Mouse (Mus musculus) CD4-positive, CD25-positive, alpha-beta regulatory T cell, adult 2 months (primary cell): ENCODE measurements at regions not wholly inside any gene's neighbourhood (a gene's known extent, or its start where the extent isn't known, plus 50 kb on each side); places are given as distances from the start of the nearest gene placed in this dataset.

Experiments used
- DNase-seq: peaks from one replicate; pipeline ENCODE4 v3.0.0-alpha.2; 2012; ENCODE audit warnings: low read depth, low spot score

GRCm38 (mm10) chr8:35877581-35877980 lies 112.0 kb downstream of the Gm19410 start:
- no peak for DNase-seq

DNA sequence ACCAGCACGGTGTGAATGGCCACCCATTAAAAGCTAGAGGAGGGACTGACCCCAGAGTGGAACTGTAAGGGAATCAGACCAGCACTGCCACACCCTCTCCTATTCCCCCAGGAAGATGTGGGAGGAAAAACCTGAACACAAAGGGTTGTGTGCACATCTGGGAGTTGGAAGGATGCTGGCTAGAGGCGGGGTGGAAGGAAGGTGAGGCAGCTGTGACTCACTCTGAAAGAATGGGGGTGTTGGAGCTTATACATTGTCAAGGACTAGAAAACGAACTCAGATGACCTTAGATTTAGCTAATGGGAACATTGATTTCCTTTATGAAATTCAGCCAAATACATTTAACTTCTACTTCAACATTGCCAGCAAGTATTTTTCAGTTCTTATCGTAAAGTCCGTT lies 116.2 kb downstream of the Gm19410 start:
- DNase-seq = no peak

DNA sequence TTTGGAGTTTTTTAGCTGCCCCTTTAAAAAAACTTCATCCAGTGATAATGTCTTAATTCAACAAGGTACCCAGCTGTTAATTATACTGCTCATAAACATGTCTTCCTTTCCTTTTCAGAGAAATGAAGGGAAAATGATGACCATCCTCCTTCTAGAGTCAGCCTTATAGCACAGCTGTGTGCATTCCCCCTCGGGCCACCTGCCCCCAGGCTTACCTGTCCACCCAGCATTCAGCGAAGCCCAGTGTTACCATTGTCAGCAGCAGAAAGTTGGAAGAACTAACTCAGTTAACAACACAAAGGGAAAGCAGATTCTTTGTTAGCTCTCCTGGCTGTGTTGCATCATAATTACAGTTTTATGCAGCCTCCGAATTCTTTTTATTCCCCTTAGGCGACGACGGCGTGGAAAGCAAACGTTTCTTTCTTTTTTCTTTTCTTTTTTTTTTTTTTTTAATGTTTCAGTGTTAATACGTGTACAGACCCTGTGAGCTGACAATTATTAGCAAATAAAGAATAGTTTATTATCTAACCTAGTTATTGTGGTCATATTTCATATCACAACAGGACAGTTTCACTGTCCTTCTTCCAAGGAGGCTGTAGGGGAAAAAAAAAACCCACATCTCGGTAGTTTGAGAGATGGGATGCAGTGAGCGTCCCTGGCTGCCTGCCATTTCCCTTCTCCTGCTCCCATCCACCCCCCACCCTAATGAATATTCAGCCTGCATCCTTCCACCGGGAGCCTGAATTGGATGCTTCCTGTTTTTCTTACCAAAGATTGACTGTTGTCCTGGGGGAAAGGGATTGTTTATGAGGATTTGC lies 117.3 kb downstream of the Gm19410 start:
- no peak for DNase-seq

DNA sequence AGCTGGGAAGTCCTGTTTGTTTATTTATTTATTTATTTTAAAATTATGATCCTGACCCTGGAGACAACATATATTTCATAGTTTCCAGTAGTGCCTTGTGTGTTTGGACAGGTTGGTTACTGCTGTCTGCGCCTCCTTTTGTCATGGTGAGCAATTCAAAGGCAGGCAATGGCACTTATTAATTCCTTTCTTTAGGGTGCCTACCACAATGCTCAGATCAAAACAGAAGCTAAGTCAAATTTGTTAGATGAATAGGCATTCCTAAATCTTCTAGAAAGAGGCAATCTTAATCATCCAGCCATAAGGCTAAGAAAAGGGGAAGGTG lies 117.8 kb downstream of the Gm19410 start:
- DNase-seq = no peak

DNA sequence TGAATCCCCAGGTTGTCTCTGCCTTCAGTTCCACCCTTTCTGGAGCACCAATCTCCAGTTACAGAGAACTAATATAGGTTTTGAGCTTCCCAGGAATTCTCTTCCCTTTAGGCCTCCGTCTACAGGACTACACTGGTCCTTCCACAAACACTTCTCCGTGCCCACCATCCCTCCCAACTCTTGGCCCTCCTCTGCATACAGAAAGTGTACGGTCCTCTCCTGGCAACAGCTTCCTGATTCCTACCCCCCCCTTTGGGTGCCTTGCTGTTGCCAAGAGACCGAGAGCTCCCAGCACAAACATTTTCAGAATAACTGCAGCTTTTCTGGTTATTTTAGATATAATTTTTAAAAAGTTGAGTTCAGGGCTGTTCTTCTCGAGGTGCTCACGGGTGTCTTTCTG lies 119.0 kb downstream of the Gm19410 start:
- DNase-seq = no peak

DNA sequence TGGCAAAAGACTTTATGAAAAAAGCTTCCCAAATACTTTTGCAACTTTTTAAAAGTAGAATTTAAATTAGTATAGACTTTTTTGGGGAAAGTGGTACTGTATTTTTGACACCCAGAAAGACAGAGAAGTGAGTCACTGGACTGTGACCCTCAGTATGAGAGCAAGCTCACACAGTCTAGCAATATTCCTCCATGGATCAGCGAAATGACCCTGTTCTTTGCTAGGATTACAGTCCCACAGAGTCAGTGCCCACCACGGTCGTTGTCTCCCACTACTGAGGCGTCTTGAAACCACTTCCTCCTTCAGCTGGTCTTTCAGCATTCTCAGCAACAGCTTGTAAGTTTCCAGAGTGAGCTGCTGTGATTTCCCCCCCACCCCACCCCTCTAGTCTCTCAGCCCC lies 124.5 kb downstream of the Gm19410 start:
- no peak for DNase-seq

DNA sequence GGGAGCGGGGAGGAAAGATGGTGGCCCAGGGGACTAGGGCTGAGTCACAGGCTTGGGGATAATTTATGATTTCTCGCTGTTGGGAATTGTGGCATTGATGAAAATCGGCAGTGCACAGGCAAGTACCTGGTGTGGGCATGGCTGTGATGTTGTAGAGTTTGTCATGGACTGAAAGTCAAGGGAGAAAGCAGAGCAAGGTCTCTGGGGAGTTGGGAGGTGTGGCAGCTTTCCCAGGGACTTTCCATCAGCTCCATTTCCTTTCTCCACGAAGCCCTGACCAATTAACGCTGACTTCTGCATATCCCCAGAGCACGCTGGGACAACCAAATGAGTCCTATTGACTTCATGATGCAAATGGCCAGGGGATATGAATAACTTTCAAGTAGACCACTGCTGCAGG lies 126.2 kb downstream of the Gm19410 start:
- no peak for DNase-seq

DNA sequence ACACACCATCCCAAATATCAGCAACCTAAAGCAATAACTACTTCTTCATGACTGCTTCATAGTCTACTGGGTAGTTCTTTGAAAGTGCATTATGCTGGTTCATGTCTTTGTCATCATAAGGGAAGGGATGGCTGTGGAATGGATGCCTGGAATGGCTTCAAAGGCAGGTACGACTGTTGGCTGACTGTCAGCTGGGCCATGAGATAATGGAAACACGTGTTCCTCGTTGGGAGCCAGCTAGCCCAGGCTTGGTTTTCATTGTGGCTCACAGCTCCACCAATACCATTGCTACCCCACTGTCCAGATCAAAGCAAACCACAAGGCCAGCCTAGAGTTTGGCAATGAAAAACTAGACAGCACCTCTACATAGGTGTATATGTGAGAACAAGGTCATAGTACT lies 132.9 kb downstream of the Gm19410 start:
- no peak for DNase-seq

GRCm38 (mm10) chr8:35901490-35901889 lies 135.9 kb downstream of the Gm19410 start:
- no peak for DNase-seq

DNA sequence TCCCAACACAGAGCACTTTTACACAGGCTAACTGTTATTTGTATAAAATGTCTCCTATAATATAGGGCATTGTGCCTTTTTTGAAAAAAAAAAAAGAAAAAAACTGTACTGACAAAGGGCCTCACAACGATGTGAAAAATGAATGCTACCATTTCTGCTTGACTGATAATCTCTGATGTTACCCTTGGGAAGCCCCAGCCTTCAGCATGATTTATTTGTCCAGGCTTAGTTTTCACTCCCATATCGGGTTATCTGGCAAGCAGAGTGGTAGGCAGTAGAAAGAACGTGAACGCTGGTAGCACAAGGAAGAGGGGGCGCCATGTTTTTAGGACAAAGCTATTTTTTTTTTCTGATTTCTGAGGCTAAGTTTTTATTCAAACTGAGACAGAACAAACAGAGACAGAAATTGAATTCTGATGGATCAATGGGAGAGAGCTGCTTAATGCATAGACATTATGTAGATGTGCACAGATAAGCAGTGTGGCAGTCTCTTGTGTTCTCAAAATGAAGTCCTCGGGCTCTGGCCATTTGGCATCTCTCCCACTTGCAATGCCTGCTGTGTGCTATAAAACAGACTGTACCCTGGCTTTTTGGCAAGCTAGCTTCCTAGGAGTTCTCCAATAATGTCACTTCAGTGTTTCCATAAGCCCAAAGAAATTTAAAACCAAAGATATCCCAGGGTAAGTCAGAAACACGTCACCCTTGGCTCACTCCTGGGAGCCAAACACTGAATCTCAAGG lies 139.3 kb downstream of the Gm19410 start:
- no peak for DNase-seq

GRCm38 (mm10) chr8:35907998-35908397 lies 142.4 kb downstream of the Gm19410 start:
- DNase-seq = no peak

DNA sequence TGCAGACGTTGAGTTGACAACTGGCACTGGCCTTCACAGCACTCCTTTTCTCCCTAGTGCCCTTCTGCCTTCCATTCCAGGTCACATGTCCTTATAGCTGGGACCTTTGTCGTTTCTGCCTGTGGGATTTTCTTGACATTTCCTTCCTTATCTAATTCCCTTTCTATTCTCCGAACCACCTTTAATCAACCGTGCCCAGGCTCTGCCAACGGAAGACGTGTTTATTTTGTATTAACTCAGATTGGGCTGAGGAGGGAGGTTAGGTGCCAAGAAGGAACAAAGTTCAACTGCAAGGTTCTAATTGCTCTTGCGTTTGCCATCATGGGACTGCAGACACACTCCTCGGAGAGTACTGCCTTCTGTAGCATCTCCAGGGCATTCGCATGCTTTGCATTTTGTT lies 146.7 kb downstream of the Gm19410 start:
- DNase-seq = no peak

GRCm38 (mm10) chr8:35915878-35916518 lies 150.4 kb downstream of the Gm19410 start:
- DNase-seq = no peak

DNA sequence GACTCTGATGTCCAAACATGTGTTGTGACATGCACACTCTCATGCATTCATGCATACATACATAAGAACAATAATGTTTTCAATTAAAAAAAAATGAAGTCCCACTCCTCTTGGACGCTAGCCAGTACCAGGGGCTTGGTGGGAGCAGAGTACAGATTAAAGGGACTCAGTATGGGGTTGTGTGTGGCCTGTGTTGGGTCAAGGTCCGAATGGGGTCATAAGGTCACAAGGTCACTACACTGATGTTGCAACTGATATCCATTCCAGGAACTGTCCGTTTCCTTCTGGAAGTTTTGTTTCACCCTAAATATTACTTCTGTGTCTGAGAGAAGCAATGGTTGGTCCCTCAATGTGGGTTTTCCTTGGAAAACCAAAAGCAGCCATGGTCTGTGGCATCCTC lies 152.0 kb downstream of the Gm19410 start:
- DNase-seq = no peak

GRCm38 (mm10) chr8:35919451-35919850 lies 153.9 kb downstream of the Gm19410 start:
- no peak for DNase-seq

DNA sequence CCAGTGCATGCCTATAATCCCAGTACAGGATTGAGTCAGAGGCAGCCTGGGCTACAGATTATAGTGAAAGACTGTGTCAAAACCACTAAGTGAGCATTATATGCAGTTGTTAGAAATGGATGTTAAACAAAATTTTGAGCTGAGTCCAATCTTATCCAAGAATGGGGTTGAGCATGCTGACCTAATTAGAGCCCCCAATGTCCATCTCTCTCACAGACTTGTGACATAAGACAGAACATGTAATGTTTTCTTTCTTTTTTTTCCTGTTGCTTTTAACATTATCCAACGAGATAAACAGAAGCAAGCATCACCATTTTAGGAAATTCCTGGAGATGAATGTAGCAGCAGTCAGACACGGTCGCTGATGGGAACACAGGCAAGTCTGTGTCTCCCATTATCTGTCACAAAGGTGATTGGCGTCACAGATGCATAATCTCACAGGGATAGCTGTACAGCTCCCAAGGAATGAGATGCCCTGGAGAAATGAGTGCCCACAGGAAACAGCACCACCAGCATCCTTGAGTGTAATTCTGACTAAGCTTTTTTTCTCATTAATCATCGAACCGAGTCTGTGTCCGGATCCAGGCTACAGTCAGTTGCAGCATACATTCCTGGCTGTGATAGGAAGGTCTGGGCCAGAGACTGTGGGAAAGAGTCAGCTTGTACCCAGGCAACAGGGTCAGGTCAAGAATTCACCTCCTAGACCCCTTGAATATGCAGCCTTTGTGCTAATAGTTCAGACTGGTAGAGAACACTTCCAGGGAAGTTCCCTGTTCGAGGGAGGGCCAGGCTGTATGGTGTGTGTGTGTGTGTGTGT lies 154.5 kb downstream of the Gm19410 start:
- no peak for DNase-seq

- DNase-seq = no peak
These were observed 158.4 kb downstream of the Gm19410 start for GRCm38 (mm10) chr8:35924026-35924425.

DNA sequence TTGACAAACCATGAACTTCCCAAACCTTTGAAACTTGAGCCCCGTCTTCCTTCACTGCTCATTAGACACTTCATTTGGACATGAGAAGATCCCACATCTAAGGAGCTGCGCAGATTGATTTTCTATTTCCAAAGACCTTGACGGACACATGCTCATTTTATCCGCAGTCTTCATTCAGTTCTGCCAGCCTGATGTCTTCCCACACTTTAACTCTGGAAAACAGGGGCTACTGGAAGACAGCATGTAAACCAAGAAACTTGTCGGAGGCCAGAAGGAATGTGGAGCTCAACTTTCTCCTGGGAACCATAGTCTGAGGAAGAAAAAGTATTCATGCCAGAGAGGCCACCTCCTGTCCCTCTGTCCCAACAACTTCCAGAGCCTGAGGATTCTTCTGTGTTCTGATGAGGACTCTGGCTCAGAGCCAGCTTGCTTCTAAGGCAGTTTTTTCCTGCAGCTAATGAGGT lies 161.8 kb downstream of the Gm19410 start:
- no peak for DNase-seq

DNA sequence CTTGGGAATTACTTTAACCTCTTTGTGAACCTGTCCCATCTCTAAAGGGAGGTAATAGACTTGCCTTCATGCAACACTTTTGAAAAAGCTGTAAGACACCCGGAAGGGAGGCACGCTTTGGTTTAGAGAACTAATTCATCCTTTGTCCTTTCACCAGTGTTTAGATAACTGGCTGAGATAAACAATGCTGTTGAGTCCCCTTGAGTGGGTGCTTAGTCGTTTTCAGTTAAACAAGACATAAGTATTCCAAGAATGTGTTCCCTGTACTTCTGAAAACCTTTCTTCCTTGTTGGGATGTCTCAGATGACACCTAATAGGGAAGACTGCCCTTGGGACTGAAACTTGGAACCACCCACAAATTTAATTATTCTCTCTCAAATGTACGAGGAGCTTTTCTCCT lies 164.7 kb downstream of the Gm19410 start:
- DNase-seq = no peak

DNA sequence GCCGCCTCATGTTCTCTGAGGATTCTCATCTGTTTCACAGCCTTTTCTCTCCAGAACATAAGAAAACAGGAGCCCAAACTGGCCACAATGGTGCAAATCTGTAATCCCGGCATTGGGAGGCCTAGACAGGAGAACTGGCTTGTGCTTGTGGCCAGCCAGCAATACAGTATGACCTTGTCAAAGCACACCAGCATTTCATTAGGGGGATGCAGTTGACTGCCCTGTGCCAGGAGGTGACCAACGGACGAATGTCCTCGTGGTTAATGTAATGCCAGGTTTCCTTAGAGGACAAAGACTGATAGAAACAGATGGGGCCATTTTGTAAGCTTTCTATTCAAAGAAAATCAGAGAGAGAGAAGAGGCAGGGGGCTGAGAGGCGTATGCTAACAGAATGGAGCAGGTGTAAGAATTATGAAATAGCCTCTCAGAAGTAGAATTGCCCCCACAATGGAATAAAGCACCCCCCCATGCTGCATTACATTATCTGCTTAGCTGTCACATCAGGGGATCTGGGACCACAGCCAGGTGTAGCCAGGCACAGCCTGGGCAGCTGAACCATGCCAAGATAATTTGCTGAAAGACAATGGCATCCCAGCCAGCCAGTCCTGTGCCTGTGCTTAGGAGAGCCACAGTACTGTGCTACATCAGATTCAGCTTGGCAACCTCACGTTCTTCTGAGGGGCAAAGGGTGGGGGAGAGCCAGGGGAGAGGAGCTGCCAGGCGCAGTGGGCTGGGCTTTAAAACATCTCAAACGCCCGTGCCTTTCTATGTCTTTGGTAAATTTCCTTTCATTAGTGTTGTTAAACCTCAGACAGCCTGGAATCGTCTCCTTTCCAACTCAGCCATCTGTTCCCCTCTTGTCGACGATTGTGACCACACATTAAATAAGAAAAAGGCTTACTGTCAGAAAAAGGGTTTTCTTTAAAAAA lies 167.9 kb downstream of the Gm19410 start:
- no peak for DNase-seq

GRCm38 (mm10) chr8:35934115-35934607 lies 168.6 kb downstream of the Gm19410 start:
- no peak for DNase-seq
